Mouse (Mus musculus) Muller cell, postnatal 12 days (primary cell): ENCODE results near the gene Serinc3.
"Not testable (repeated sequence)": the region's sequence is repeated elsewhere in the genome, so short reads cannot be mapped to it uniquely, and the experiment has no call there.

ENCODE experiments used
- DNase-seq: peaks from one replicate; pipeline ENCODE4 v3.0.0-alpha.2; 2015; ENCODE audit errors: inconsistent ontology term

Gene Serinc3

GRCm38 (mm10) chr2:163644575-163645385 lies at the start of gene Serinc3:
Gene Serinc3, minus strand, starts transcription at chr2:163645131.
- peak; percentile 100 for DNase-seq

- DNase-seq, result no peak
These were observed 48.9 kb upstream of the Serinc3 start for GRCm38 (mm10) chr2:163693716-163694314.

GRCm38 (mm10) chr2:163692873-163693612 lies 48.1 kb upstream of the Serinc3 start:
- no peak for DNase-seq

- no peak for DNase-seq
These were observed 47.1 kb upstream of the Serinc3 start for GRCm38 (mm10) chr2:163691846-163692605.

GRCm38 (mm10) chr2:163690409-163691304 lies 45.7 kb upstream of the Serinc3 start:
- DNase-seq, result no peak

- no peak for DNase-seq
These were observed 44.8 kb upstream of the Serinc3 start for GRCm38 (mm10) chr2:163689771-163690170.

GRCm38 (mm10) chr2:163688377-163688776 lies 43.4 kb upstream of the Serinc3 start:
- not testable (repeated sequence) for DNase-seq

- DNase-seq, result no peak
These were observed 42.0 kb upstream of the Serinc3 start for GRCm38 (mm10) chr2:163686886-163687285.

GRCm38 (mm10) chr2:163686233-163686632 lies 41.3 kb upstream of the Serinc3 start:
- no peak for DNase-seq

GRCm38 (mm10) chr2:163685761-163686200 lies 40.9 kb upstream of the Serinc3 start:
- DNase-seq, result no peak

- no peak for DNase-seq
These were observed 40.4 kb upstream of the Serinc3 start for GRCm38 (mm10) chr2:163685287-163685686.

- DNase-seq, result no peak
These were observed 37.4 kb upstream of the Serinc3 start for GRCm38 (mm10) chr2:163682344-163682743.

GRCm38 (mm10) chr2:163676745-163677144 lies 31.8 kb upstream of the Serinc3 start:
- DNase-seq, result no peak

- no peak for DNase-seq
These were observed 31.4 kb upstream of the Serinc3 start for GRCm38 (mm10) chr2:163676321-163676720.

GRCm38 (mm10) chr2:163675662-163676061 lies 30.7 kb upstream of the Serinc3 start:
- DNase-seq, result no peak

GRCm38 (mm10) chr2:163675144-163675619 lies 30.3 kb upstream of the Serinc3 start:
- no peak for DNase-seq

GRCm38 (mm10) chr2:163674397-163674796 lies 29.5 kb upstream of the Serinc3 start:
- DNase-seq, result no peak

- DNase-seq, result no peak
These were observed 26.1 kb upstream of the Serinc3 start for GRCm38 (mm10) chr2:163670872-163671594.

GRCm38 (mm10) chr2:163667045-163667444 lies 22.1 kb upstream of the Serinc3 start:
- no peak for DNase-seq

GRCm38 (mm10) chr2:163663930-163664329 lies 19.0 kb upstream of the Serinc3 start:
- peak; percentile 65 for DNase-seq
